Mouse (Mus musculus): ENCODE measurements at regions not wholly inside any gene's neighbourhood (a gene's known extent, or its start where the extent isn't known, plus 50 kb on each side); places are given as distances from the start of the nearest gene placed in this dataset.

- TF ChIP-seq EP300 (IDR thresholded peaks at IDR 0.05; ENCODE audit: low read depth) (no peak), CTCF (IDR thresholded peaks at IDR 0.05; ENCODE audit: low read depth) (no peak)
These were observed 309.0 kb upstream of the Slc30a5 start for GRCm38 (mm10) chr13:101142104-101142735.

All from liver, embryonic 14.5 days (tissue).